Mouse (Mus musculus): ENCODE measurements around the gene Pdcl3. TPM values are rescaled to one million over a fixed set of nuclear protein-coding genes. Genes with fewer than 3 reads are reported as not detected.
A peak's percentile ranks its signal among the peaks of the same experiment; 100 is the strongest.

Pdcl3 gene
- polyA plus RNA-seq, 1 experiment from 2014 or later: 170 TPM

GRCm38 (mm10) chr1:38988357-38988756 is 2.9 kb downstream of the Pdcl3 start:
- peak overlapping the region; percentile 80 for H3K9ac ChIP-seq
- no peak for ATAC-seq (ENCODE audit: low FRiP score, low read depth)
- peak overlapping the region; percentile 80 for H3K4me3 ChIP-seq
- 22% methylated on average over 7 of the region's 7 CpGs for WGBS
- peak overlapping the region; percentile 89 for H3K27ac ChIP-seq
- no peaks in the 10 kb centered on the region for H3K9me3 ChIP-seq
- peaks cover 27% of the 10 kb centered on the region for H3K36me3 ChIP-seq
- peaks cover 21% of the 10 kb centered on the region for H3K4me1 ChIP-seq
- H3K4me2 ChIP-seq (replicated peaks): peak overlapping the region; percentile 82
- no peaks in the 10 kb centered on the region for H3K27me3 ChIP-seq

GRCm38 (mm10) chr1:38992365-38992764 is 7.0 kb downstream of the Pdcl3 start:
- WGBS: 82% methylated on average over 3 of the region's 3 CpGs
- no peak for ATAC-seq (ENCODE audit: low FRiP score, low read depth)
- Histone ChIP-seq H3K9ac (no peak overlapping the region), H3K9me3 (no peaks in the 10 kb centered on the region), H3K27me3 (no peaks in the 10 kb centered on the region), H3K27ac (no peak overlapping the region), H3K4me3 (no peak overlapping the region), H3K4me2 (replicated peaks) (no peak overlapping the region), H3K36me3 (peaks cover 62% of the 10 kb centered on the region), H3K4me1 (peaks cover 11% of the 10 kb centered on the region)

- H3K4me2 ChIP-seq (replicated peaks): no peak overlapping the region
- peaks cover 10% of the 10 kb centered on the region; the same call in 1 of the 2 replicates for H3K4me1 ChIP-seq
- H3K9me3 ChIP-seq: no peaks in the 10 kb centered on the region
- no peak overlapping the region for H3K9ac ChIP-seq
- peaks cover 17% of the 10 kb centered on the region for H3K36me3 ChIP-seq
- H3K27ac ChIP-seq: no peak overlapping the region
- ATAC-seq (ENCODE audit: low FRiP score, low read depth): no peak
- H3K27me3 ChIP-seq: no peaks in the 10 kb centered on the region
- WGBS: 17% methylated on average over 5 of the region's 5 CpGs
- H3K4me3 ChIP-seq: no peak overlapping the region
Observed at GRCm38 (mm10) chr1:39001106-39001505, 15.7 kb downstream of the Pdcl3 start.

DNA sequence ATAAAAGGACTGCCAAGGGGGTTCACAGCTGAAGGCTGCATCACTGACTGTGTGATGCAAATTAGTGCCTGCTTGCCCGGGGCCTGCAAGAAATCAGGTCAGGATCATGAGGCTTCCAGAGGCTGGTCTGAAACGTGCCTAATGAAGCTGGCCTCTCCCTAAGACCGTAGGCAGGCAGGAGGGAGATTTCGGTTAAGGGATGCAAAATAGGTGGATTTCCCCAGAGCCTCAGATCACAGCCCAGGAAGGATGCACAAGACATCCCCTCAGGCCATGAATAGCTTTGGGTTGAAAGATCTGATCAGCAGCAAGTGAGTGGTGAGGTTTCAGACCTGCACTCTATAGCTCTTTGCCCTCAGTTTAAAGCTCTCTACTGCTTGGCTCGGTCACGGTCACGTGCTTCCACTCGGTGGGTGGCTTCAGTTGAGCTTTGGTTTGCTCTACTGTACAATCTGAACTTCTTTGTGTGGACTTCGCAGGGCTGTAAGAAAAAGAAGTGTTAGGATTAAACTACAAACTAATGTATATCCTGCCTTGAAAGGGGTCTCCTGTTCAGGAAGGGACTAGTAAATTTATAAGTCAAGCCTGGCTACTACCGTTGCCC is 20.4 kb downstream of the Pdcl3 start:
- Histone ChIP-seq H3K36me3 (no peaks in the 10 kb centered on the region), H3K27ac (no peak overlapping the region), H3K27me3 (no peaks in the 10 kb centered on the region), H3K4me2 (replicated peaks) (no peak overlapping the region), H3K9ac (no peak overlapping the region), H3K4me1 (peaks cover 22% of the 10 kb centered on the region), H3K4me3 (no peak overlapping the region), H3K9me3 (no peaks in the 10 kb centered on the region)
- 67% methylated on average over 10 of the region's 10 CpGs for WGBS
- no peak for ATAC-seq (ENCODE audit: low FRiP score, low read depth)

- H3K4me3 ChIP-seq: no peak overlapping the region
- no peaks in the 10 kb centered on the region for H3K27me3 ChIP-seq
- 44% methylated on average over 11 of the region's 11 CpGs for WGBS
- no peak overlapping the region for H3K27ac ChIP-seq
- peaks cover 13% of the 10 kb centered on the region; the same call in 1 of the 2 replicates for H3K4me1 ChIP-seq
- no peaks in the 10 kb centered on the region for H3K36me3 ChIP-seq
- no peak overlapping the region for H3K9ac ChIP-seq
- no peaks in the 10 kb centered on the region for H3K9me3 ChIP-seq
- no peak for ATAC-seq (ENCODE audit: low FRiP score, low read depth)
- H3K4me2 ChIP-seq (replicated peaks): no peak overlapping the region
Observed at GRCm38 (mm10) chr1:39006830-39007829, 21.7 kb downstream of the Pdcl3 start.

GRCm38 (mm10) chr1:39010583-39011021 is 25.2 kb downstream of the Pdcl3 start:
- Histone ChIP-seq H3K4me2 (replicated peaks) (0 out of 2 replicates have a peak overlapping the region, but pooled peaks have one; percentile 28), H3K9ac (no peak overlapping the region), H3K27ac (no peak overlapping the region), H3K9me3 (no peaks in the 10 kb centered on the region), H3K4me3 (no peak overlapping the region), H3K27me3 (no peaks in the 10 kb centered on the region), H3K36me3 (no peaks in the 10 kb centered on the region), H3K4me1 (peaks cover 11% of the 10 kb centered on the region; the same call in 1 of the 2 replicates)
- peak; percentile 61 for ATAC-seq (ENCODE audit: low FRiP score, low read depth)
- 21% methylated on average over 12 of the region's 12 CpGs for WGBS

DNA sequence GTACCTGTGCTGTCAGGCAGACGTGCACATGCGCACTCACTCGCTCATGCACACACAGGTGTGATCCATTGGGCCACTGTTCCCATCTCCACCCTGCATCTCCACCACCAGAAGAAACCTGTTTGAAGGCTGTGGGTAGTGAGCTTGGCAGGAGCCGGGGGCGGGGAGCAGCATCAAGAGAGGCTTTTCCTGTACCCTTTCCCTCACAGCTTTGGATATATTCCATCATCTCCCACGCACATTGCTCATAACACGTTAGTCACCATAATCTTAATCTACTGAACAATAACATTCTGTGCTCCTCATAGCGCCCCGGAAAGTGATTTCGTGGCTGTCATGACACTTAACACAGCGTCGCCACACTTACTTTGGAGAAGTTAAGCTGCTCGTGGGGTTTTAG is 27.2 kb downstream of the Pdcl3 start:
- H3K4me2 ChIP-seq (replicated peaks): no peak overlapping the region
- H3K36me3 ChIP-seq: no peaks in the 10 kb centered on the region
- H3K4me1 ChIP-seq: 0 out of 2 replicates have a peak, but pooled peaks cover 4% of the 10 kb centered on the region
- no peak for ATAC-seq (ENCODE audit: low FRiP score, low read depth)
- no peak overlapping the region for H3K4me3 ChIP-seq
- 88% methylated on average over 13 of the region's 13 CpGs for WGBS
- no peaks in the 10 kb centered on the region for H3K27me3 ChIP-seq
- H3K27ac ChIP-seq: no peak overlapping the region
- H3K9ac ChIP-seq: no peak overlapping the region
- no peaks in the 10 kb centered on the region for H3K9me3 ChIP-seq

GRCm38 (mm10) chr1:39013843-39014242 is 28.4 kb downstream of the Pdcl3 start:
- H3K4me1 ChIP-seq: no peaks in the 10 kb centered on the region
- no peak for ATAC-seq (ENCODE audit: low FRiP score, low read depth)
- H3K9me3 ChIP-seq: no peaks in the 10 kb centered on the region
- no peak overlapping the region for H3K9ac ChIP-seq
- no peaks in the 10 kb centered on the region for H3K36me3 ChIP-seq
- no peak overlapping the region for H3K27ac ChIP-seq
- no peaks in the 10 kb centered on the region for H3K27me3 ChIP-seq
- H3K4me3 ChIP-seq: no peak overlapping the region
- 89% methylated on average over 6 of the region's 6 CpGs for WGBS
- H3K4me2 ChIP-seq (replicated peaks): no peak overlapping the region

- H3K9me3 ChIP-seq: no peaks in the 10 kb centered on the region
- no peak for ATAC-seq (ENCODE audit: low FRiP score, low read depth)
- H3K27ac ChIP-seq: no peak overlapping the region
- no peaks in the 10 kb centered on the region for H3K27me3 ChIP-seq
- H3K4me2 ChIP-seq (replicated peaks): no peak overlapping the region
- H3K4me3 ChIP-seq: no peak overlapping the region
- H3K4me1 ChIP-seq: no peaks in the 10 kb centered on the region
- H3K36me3 ChIP-seq: no peaks in the 10 kb centered on the region
- WGBS: 81% methylated on average over 10 of the region's 10 CpGs
- no peak overlapping the region for H3K9ac ChIP-seq
Observed at GRCm38 (mm10) chr1:39015529-39015928, 30.1 kb downstream of the Pdcl3 start.

GRCm38 (mm10) chr1:39017871-39018270 is 32.5 kb downstream of the Pdcl3 start:
- no peaks in the 10 kb centered on the region for H3K4me1 ChIP-seq
- no peaks in the 10 kb centered on the region for H3K36me3 ChIP-seq
- H3K4me2 ChIP-seq (replicated peaks): no peak overlapping the region
- no peaks in the 10 kb centered on the region for H3K9me3 ChIP-seq
- H3K27ac ChIP-seq: no peak overlapping the region
- ATAC-seq (ENCODE audit: low FRiP score, low read depth): no peak
- WGBS: 86% methylated on average over 4 of the region's 4 CpGs
- H3K9ac ChIP-seq: no peak overlapping the region
- H3K4me3 ChIP-seq: no peak overlapping the region
- no peaks in the 10 kb centered on the region for H3K27me3 ChIP-seq

DNA sequence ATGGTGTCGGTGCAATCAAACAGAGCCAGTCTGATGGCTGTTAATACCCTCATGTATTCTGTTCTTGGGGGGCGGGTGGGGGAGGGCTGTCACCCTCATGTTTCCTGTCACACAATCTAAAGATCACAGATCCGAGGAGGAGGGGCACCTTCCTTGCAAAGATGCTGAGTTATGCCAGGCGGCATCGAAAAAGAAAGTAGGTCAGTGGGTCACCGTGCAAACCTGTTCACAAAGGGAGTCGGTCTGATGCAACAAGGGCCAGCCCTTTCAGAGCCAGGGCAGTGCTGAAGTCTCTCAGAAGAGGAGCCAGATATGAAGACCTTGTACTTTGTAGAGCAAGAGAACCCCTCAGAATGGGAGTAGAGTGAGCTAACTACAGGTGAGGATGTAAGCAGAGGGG is 39.7 kb downstream of the Pdcl3 start:
- 50% methylated on average over 7 of the region's 7 CpGs for WGBS
- no peaks in the 10 kb centered on the region for H3K9me3 ChIP-seq
- ATAC-seq (ENCODE audit: low FRiP score, low read depth): no peak
- no peak overlapping the region for H3K27ac ChIP-seq
- H3K27me3 ChIP-seq: peaks cover 12% of the 10 kb centered on the region
- H3K36me3 ChIP-seq: no peaks in the 10 kb centered on the region
- H3K4me1 ChIP-seq: peaks cover 3% of the 10 kb centered on the region; the same call in 1 of the 2 replicates
- H3K4me3 ChIP-seq: no peak overlapping the region
- no peak overlapping the region for H3K9ac ChIP-seq
- no peak overlapping the region for H3K4me2 ChIP-seq (replicated peaks)

DNA sequence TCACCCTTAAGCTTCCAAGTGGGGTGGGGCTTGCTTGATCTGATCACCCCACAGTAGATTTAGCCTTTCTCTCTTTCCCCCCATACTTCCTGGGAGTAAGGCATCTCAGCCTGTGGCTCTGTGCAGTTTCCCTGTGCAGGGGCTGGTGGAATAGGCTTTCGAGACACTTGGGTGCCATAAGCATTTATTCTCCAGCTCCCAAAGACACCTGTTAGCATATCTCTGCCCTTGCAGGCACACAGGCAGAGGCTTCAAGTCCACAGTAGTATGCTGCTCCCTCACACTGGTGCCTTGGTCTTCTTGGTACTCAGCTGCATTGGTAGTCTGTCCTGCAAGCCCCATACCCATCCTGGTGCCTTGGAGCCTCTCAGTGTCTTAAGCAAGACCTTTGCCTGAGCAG is 40.4 kb downstream of the Pdcl3 start:
- no peak overlapping the region for H3K9ac ChIP-seq
- no peaks in the 10 kb centered on the region for H3K9me3 ChIP-seq
- H3K27ac ChIP-seq: no peak overlapping the region
- peaks cover 4% of the 10 kb centered on the region; the same call in 1 of the 2 replicates for H3K4me1 ChIP-seq
- ATAC-seq (ENCODE audit: low FRiP score, low read depth): no peak
- 84% methylated on average over 1 of the region's 1 CpGs for WGBS
- H3K27me3 ChIP-seq: peaks cover 12% of the 10 kb centered on the region
- no peaks in the 10 kb centered on the region for H3K36me3 ChIP-seq
- no peak overlapping the region for H3K4me3 ChIP-seq
- H3K4me2 ChIP-seq (replicated peaks): no peak overlapping the region

Data from limb, embryonic 13.5 days (tissue).